Mouse (Mus musculus): ENCODE data around the gene Rgs11. TPM values are rescaled to one million over a fixed set of nuclear protein-coding genes. Genes with fewer than 3 reads are reported as not detected.

The Rgs11 gene
- polyA plus RNA-seq, 1 experiment: 2.8 TPM

DNA sequence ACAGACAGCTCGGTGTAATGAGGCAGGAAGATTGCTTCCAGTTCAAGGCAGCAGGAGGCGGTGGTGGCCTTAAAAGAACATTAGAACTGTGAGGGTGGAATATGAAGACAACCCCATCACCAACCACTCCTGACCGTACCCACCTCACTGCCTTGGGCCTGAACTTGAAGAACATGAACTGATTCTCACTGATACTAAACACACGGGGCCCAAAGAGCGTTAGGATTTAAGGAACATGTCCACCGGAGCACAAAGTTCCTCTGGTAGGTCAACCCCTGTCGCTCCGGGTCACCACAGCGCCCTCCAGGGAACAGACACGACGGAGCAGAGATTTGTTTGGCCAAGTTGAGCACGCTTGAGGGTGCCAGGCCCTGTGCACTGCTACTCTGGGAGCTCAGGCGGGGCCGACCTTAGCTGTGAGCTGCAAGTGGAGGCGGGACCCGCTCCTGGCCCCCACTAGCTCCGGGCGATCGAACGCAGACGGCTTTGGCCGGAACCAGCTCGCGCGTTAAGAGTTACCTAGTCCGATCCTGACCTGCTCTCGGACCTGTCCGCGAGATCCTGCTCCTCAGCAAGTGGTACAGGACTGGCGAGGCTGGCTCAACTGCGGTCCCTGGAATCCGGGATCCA lies 40.8 kb downstream of the Rgs11 start:
- H3K4me3 ChIP-seq (ENCODE audit: insufficient read depth, low read length): peak overlapping the region; percentile 70
- no peak for TF ChIP-seq POLR2A (IDR thresholded peaks at IDR 0.05; ENCODE audit: low read depth, low read length)
- peak; percentile 45; the same call in 1 of the 2 replicates for TF ChIP-seq CTCF (IDR thresholded peaks at IDR 0.05; ENCODE audit: borderline replicate concordance, insufficient read depth, low read length)
- peaks cover 11% of the 10 kb centered on the region for H3K4me1 ChIP-seq (ENCODE audit: control insufficient read depth, insufficient read depth, low read length)
- H3K27ac ChIP-seq (ENCODE audit: insufficient read depth, low read length): peak overlapping the region; percentile 12; the same call in 1 of the 2 replicates

DNA sequence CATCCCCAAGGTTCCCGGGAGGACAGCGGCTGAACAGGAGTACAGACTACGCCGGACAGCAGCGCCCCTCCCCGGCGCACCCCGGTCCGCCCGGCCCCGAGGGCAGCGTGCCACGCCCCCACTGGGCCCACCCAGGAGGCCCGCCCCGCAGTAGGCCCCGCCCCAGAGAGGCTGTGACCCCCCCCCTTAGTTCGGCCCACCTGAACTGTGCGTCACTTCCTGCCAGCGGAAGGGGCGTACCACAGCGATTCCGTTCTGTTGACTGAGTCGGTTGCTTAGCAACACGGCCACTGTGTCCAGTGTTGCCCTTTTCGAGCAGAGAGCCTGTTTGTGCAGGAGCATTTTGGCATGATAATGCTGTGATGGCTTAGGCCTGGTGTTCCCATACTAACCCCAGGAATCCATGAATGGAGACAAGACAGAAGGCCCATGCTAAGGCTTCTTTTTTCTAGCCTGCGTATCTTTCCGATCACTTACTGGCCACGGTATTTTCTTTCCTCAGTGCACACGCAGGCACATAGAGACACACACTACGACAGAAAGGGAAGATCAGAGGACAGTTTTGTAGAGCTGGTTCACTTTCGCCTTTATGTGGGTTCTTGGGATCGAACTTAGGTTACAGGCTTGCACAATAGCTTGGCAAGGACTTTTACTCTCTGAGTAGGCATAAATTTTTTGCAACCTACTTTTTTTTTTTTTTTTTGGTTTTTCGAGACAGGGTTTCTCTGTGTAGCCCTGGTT lies 41.5 kb downstream of the Rgs11 start, which contains the start of gene Fam234a:
TSS of gene Fam234a (minus strand) at position 142 of the 741 bp plus-strand sequence.
- TF ChIP-seq POLR2A (IDR thresholded peaks at IDR 0.05; ENCODE audit: low read depth, low read length) (peak; percentile 74), CTCF (IDR thresholded peaks at IDR 0.05; ENCODE audit: borderline replicate concordance, insufficient read depth, low read length) (no peak)
- Histone ChIP-seq H3K4me1 (ENCODE audit: control insufficient read depth, insufficient read depth, low read length) (peaks cover 11% of the 10 kb centered on the region), H3K4me3 (ENCODE audit: insufficient read depth, low read length) (peak within 1 kb of the TSS; percentile 70), H3K27ac (ENCODE audit: insufficient read depth, low read length) (peak within 1 kb of the TSS; percentile 12; the same call in 1 of the 2 replicates)

DNA sequence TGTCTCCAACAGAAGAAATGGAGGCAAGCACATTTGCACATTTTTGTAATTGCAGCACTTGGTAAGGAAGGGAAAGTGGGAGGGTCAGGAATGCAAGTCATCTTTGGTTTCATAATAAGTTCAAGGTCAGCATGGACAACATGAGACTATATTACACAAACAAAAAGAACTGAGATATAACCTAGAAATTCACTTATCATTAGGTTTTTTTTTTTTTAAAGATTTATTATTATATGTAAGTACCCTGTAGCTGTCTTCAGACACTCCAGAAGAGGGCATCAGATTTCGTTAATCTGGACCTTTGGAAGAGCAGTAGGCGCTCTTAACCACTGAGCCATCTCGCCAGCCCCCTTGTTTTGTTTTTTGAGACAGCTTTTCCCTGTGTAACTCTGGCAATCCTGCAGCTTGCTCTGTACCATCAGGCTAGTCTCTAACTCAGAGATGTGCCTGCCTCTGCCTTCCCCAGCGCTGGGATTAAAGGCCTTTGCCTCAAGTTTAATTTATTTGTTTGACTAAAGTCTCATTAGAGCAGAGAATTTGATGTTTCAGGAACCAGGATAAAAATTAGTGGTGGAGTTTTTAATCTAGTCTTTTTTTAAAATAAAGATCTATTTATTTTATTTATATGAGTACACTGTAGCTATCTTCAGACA lies 49.3 kb downstream of the Rgs11 start:
- Histone ChIP-seq H3K4me1 (ENCODE audit: control insufficient read depth, insufficient read depth, low read length) (no peaks in the 10 kb centered on the region), H3K4me3 (ENCODE audit: insufficient read depth, low read length) (no peak overlapping the region), H3K27ac (ENCODE audit: insufficient read depth, low read length) (no peak overlapping the region)
- no peak for TF ChIP-seq POLR2A (IDR thresholded peaks at IDR 0.05; ENCODE audit: low read depth, low read length)
- no peak for TF ChIP-seq CTCF (IDR thresholded peaks at IDR 0.05; ENCODE audit: borderline replicate concordance, insufficient read depth, low read length)

DNA sequence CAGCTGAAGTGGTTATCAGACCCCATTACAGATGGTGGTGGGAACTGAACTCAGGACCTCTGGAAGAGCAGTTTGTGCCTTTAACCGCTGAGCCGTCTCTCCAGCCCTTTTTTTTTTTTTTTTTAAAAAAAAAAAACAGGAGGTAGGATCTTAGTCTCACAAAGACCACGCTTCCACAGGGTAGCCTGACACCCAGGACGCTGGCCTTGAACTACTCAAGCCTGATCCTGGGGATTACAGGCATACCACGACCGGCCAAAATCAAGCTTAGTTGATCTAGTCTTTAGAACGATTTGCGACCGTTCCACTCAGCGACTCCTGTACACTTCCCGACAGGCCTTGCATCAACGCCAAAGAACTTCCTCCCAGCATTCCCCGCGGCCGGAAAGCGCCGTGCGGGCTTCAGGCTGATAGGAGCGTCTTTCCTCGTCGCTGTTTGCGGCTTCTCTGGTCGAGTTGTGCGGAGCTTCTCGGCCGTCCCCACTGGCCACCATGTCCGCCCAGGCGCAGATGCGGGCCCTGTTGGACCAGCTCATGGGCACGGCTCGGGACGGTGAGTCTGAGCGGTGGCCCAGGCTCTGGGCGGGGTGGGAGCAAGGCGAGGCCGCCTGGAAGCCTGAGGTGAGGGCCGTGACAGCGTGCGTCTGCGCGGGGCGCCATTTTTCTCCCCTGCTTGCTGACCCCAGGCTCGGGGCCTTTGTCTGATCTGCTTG lies 49.9 kb downstream of the Rgs11 start, which contains the start of gene Luc7l:
TSS of gene Luc7l (plus strand) at position 358 of the 713 bp plus-strand sequence.
- Histone ChIP-seq H3K4me1 (ENCODE audit: control insufficient read depth, insufficient read depth, low read length) (no peaks in the 10 kb centered on the region), H3K4me3 (ENCODE audit: insufficient read depth, low read length) (peak within 1 kb of the TSS; percentile 97), H3K27ac (ENCODE audit: insufficient read depth, low read length) (peak within 1 kb of the TSS; percentile 94)
- TF ChIP-seq CTCF (IDR thresholded peaks at IDR 0.05; ENCODE audit: borderline replicate concordance, insufficient read depth, low read length): no peak
- TF ChIP-seq POLR2A (IDR thresholded peaks at IDR 0.05; ENCODE audit: low read depth, low read length): peak; percentile 92

DNA sequence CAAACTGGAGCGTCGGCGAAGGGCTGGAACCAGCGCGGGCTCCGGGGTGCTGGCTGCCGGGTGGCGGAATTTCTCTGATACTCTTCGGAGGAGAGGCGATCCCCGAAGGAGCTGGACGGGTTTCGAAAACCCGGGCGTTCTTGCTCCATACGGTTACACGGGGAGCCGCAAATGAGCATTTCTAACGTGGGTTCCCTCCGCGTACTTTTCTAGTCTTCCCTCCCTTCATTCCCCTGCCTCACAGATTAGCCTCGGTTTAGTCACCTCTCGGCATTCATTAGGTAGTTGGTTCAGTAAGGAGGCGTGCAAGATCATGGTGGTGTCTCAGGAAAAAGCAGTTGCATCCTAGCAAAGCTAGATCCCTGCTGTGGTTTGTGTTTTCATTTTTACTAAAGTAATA lies 50.6 kb downstream of the Rgs11 start:
- Histone ChIP-seq H3K4me3 (ENCODE audit: insufficient read depth, low read length) (peak overlapping the region; percentile 97), H3K27ac (ENCODE audit: insufficient read depth, low read length) (peak overlapping the region; percentile 94), H3K4me1 (ENCODE audit: control insufficient read depth, insufficient read depth, low read length) (no peaks in the 10 kb centered on the region)
- TF ChIP-seq CTCF (IDR thresholded peaks at IDR 0.05; ENCODE audit: borderline replicate concordance, insufficient read depth, low read length) (no peak), POLR2A (IDR thresholded peaks at IDR 0.05; ENCODE audit: low read depth, low read length) (no peak)

DNA sequence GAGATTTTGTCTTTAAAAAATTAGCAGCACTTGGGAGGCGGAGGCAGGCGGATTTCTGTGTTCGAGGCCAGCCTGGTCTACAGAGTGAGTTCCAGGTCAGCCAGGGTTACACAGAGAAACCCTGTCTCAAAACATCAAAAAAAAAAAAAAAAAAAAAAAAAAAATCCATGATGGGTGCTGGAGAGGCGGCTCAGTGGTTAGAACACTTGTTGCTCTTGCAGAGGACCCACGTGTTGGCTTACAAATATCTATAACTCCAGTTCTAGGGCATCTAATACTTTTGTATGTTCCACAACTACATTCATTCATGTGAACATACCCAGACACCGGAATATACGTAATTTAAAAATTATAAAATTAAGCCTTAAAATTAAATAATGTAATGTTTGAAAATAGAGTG lies 52.6 kb downstream of the Rgs11 start:
- Histone ChIP-seq H3K4me1 (ENCODE audit: control insufficient read depth, insufficient read depth, low read length) (no peaks in the 10 kb centered on the region), H3K27ac (ENCODE audit: insufficient read depth, low read length) (no peak overlapping the region), H3K4me3 (ENCODE audit: insufficient read depth, low read length) (no peak overlapping the region)
- TF ChIP-seq CTCF (IDR thresholded peaks at IDR 0.05; ENCODE audit: borderline replicate concordance, insufficient read depth, low read length) (no peak), POLR2A (IDR thresholded peaks at IDR 0.05; ENCODE audit: low read depth, low read length) (no peak)

Other genes starting within 250 kb of the Rgs11 start
- gene Capn15, start 217.2 kb upstream of the Rgs11 start, polyA plus RNA-seq (2011; ENCODE audit: insufficient read length, low read depth, missing spikeins): 10.1 and 10.9 TPM in 2 replicates
- gene Rab11fip3, start 133.4 kb upstream of the Rgs11 start, polyA plus RNA-seq (2011; ENCODE audit: insufficient read length, low read depth, missing spikeins): 20.7 and 22.6 TPM in 2 replicates
- 28.2 and 30.9 TPM in 2 replicates for gene Decr2, start 112.6 kb upstream of the Rgs11 start, polyA plus RNA-seq (2011; ENCODE audit: insufficient read length, low read depth, missing spikeins)
- gene Nme4, start 107.3 kb upstream of the Rgs11 start, polyA plus RNA-seq (2011; ENCODE audit: insufficient read length, low read depth, missing spikeins): 47.9 and 50.4 TPM in 2 replicates
- 0.48 and 1.0 TPM in 2 replicates for gene Tmem8, start 89.7 kb upstream of the Rgs11 start, polyA plus RNA-seq (2011; ENCODE audit: insufficient read length, low read depth, missing spikeins)
- gene Mrpl28, start 79.5 kb upstream of the Rgs11 start, polyA plus RNA-seq (2011; ENCODE audit: insufficient read length, low read depth, missing spikeins): 38.7 and 41.0 TPM in 2 replicates
- 34.4 and 50.5 TPM in 2 replicates for gene Axin1, start 64.3 kb upstream of the Rgs11 start, polyA plus RNA-seq (2011; ENCODE audit: insufficient read length, low read depth, missing spikeins)
- gene Pdia2, start 3.9 kb upstream of the Rgs11 start, polyA plus RNA-seq (2011; ENCODE audit: insufficient read length, low read depth, missing spikeins): not detected in 2 replicates
- 5.8 and 9.3 TPM in 2 replicates for gene Arhgdig, start 4.8 kb downstream of the Rgs11 start, polyA plus RNA-seq (2011; ENCODE audit: insufficient read length, low read depth, missing spikeins)
- gene Fam234a, start 41.3 kb downstream of the Rgs11 start, polyA plus RNA-seq (2011; ENCODE audit: insufficient read length, low read depth, missing spikeins): 47.2 and 57.3 TPM in 2 replicates
- 44.1 and 45.0 TPM in 2 replicates for gene Luc7l, start 49.9 kb downstream of the Rgs11 start, polyA plus RNA-seq (2011; ENCODE audit: insufficient read length, low read depth, missing spikeins)
- 1.2 and 2.4 TPM in 2 replicates for gene Neurl1b, start 211.9 kb downstream of the Rgs11 start, polyA plus RNA-seq (2011; ENCODE audit: insufficient read length, low read depth, missing spikeins)